Mouse (Mus musculus): ENCODE measurements around the gene Mfap5. TPM values are rescaled to one million over a fixed set of nuclear protein-coding genes. Genes with fewer than 3 reads are reported as not detected.

Mfap5 gene
- total and polyA plus RNA-seq, 3 experiments = not detected

GRCm38 (mm10) chr6:122478062-122478461, 27.6 kb upstream of the Mfap5 start:
- Histone ChIP-seq H3K27ac (ENCODE audit: control insufficient read depth, low read depth, low read length) (no peak overlapping the region), H3K27me3 (ENCODE audit: control insufficient read depth in 1 of 2, insufficient read depth in 2 of 2, low read length in 2 of 2) (peaks cover 4 to 15% of the 10 kb centered on the region in 2 experiments), H3K9ac (ENCODE audit: control insufficient read depth, low read depth, low read length, poor library complexity, severe bottlenecking) (no peak overlapping the region), H3K4me3 (ENCODE audit: control insufficient read depth in 1 of 2, insufficient read depth in 1 of 2, low read depth in 2 of 2, low read length in 2 of 2) (no peak overlapping the region), H3K36me3 (ENCODE audit: control insufficient read depth in 1 of 2, insufficient read depth in 2 of 2, low read length in 2 of 2) (no peaks in the 10 kb centered on the region), H3K9me3 (replicated peaks; ENCODE audit: insufficient read depth, low read length) (no peaks in the 10 kb centered on the region), H3K79me2 (ENCODE audit: control insufficient read depth, insufficient read depth, low read length, poor library complexity) (no peaks in the 10 kb centered on the region), H3K4me1 (ENCODE audit: control insufficient read depth in 1 of 2, insufficient read depth in 2 of 2, low read length in 2 of 2) (no peaks in the 10 kb centered on the region)
- TF ChIP-seq NRF1 (IDR thresholded peaks at IDR 0.05; ENCODE audit: insufficient read depth, low read depth, low read length, poor library complexity, severe bottlenecking) = no peak
- no peak for TF ChIP-seq SMC3 (IDR thresholded peaks at IDR 0.05; ENCODE audit: low read depth, low read length)
- TF ChIP-seq EP300 (IDR thresholded peaks at IDR 0.05; ENCODE audit: low read depth in 1 of 2, low read length in 2 of 2) = no peak
- TF ChIP-seq ZC3H11A (IDR thresholded peaks at IDR 0.05; ENCODE audit: low read depth, low read length) = no peak
- no peak for TF ChIP-seq MAX (IDR thresholded peaks at IDR 0.05; ENCODE audit: low read length)
- no peak for TF ChIP-seq CHD2 (IDR thresholded peaks at IDR 0.05; ENCODE audit: low read length)
- TF ChIP-seq NELFE (IDR thresholded peaks at IDR 0.05; ENCODE audit: low read depth, low read length) = no peak
- DNase-seq (ENCODE audit: low read depth, low spot score) = no peak

- no peak for DNase-seq (ENCODE audit: low read depth, low spot score)
- Histone ChIP-seq H3K4me1 (ENCODE audit: control insufficient read depth in 1 of 2, insufficient read depth in 2 of 2, low read length in 2 of 2) (no peaks in the 10 kb centered on the region), H3K4me3 (ENCODE audit: control insufficient read depth in 1 of 2, insufficient read depth in 1 of 2, low read depth in 2 of 2, low read length in 2 of 2) (no peak overlapping the region), H3K27me3 (ENCODE audit: control insufficient read depth in 1 of 2, insufficient read depth in 2 of 2, low read length in 2 of 2) (peaks cover 4 to 5% of the 10 kb centered on the region in 2 experiments), H3K27ac (ENCODE audit: control insufficient read depth, low read depth, low read length) (no peak overlapping the region), H3K9me3 (replicated peaks; ENCODE audit: insufficient read depth, low read length) (no peaks in the 10 kb centered on the region), H3K36me3 (ENCODE audit: control insufficient read depth in 1 of 2, insufficient read depth in 2 of 2, low read length in 2 of 2) (no peaks in the 10 kb centered on the region), H3K9ac (ENCODE audit: control insufficient read depth, low read depth, low read length, poor library complexity, severe bottlenecking) (no peak overlapping the region), H3K79me2 (ENCODE audit: control insufficient read depth, insufficient read depth, low read length, poor library complexity) (no peaks in the 10 kb centered on the region)
- TF ChIP-seq KAT2A (conservative IDR thresholded peaks at IDR 0.05; ENCODE audit: low read depth, low read length) (no peak), EP300 (IDR thresholded peaks at IDR 0.05; ENCODE audit: low read depth in 1 of 2, low read length in 2 of 2) (no peak), POLR2AphosphoS5 (IDR thresholded peaks at IDR 0.05; ENCODE audit: borderline replicate concordance, low read depth, low read length) (no peak), MAX (IDR thresholded peaks at IDR 0.05; ENCODE audit: low read length) (no peak), NRF1 (IDR thresholded peaks at IDR 0.05; ENCODE audit: insufficient read depth, low read depth, low read length, poor library complexity, severe bottlenecking) (no peak), SMC3 (IDR thresholded peaks at IDR 0.05; ENCODE audit: low read depth, low read length) (no peak), SIN3A (IDR thresholded peaks at IDR 0.05; ENCODE audit: low read length) (no peak), E2F4 (IDR thresholded peaks at IDR 0.05; ENCODE audit: borderline replicate concordance, low read depth, low read length) (no peak), JUND (IDR thresholded peaks at IDR 0.05; ENCODE audit: low read depth, low read length) (no peak), CTCF (IDR thresholded peaks at IDR 0.05 in 2 of 3, conservative IDR thresholded peaks at IDR 0.05 in 1 of 3; ENCODE audit: control insufficient read depth in 1 of 3, insufficient read depth in 1 of 3, low read depth in 2 of 3, low read length in 3 of 3, poor library complexity in 1 of 3, severe bottlenecking in 1 of 3) (no peak), MYC (IDR thresholded peaks at IDR 0.05; ENCODE audit: low read depth, low read length) (no peak), MYB (IDR thresholded peaks at IDR 0.05; ENCODE audit: low read depth, low read length) (no peak), POLR2A (IDR thresholded peaks at IDR 0.05; ENCODE audit: control insufficient read depth in 1 of 2, insufficient read depth in 1 of 2, low read depth in 1 of 2, low read length in 2 of 2, poor library complexity in 1 of 2) (no peak; a peak in 1 of 4 replicates), ZC3H11A (IDR thresholded peaks at IDR 0.05; ENCODE audit: low read depth, low read length) (no peak), MXI1 (IDR thresholded peaks at IDR 0.05; ENCODE audit: low read depth, low read length) (no peak), HCFC1 (IDR thresholded peaks at IDR 0.05; ENCODE audit: low read depth, low read length) (no peak)
Measured at GRCm38 (mm10) chr6:122485401-122486296, 20.0 kb upstream of the Mfap5 start.
